Mouse (Mus musculus) ES-E14 (cell line): Measurements from ENCODE around the gene Pelo.

Source experiments
- CHD2 ChIP-seq: IDR thresholded peaks from 2 replicates; pipeline ENCODE4 v1.6.1; 2014; ENCODE audit warnings: mild to moderate bottlenecking, low read depth, low read length, inconsistent platforms
- MAFK ChIP-seq: IDR thresholded peaks from 2 replicates; pipeline ENCODE4 v1.6.1; 2014; ENCODE audit warnings: mild to moderate bottlenecking, low read depth, low read length, inconsistent platforms; ENCODE audit not compliant: insufficient read depth
- ZC3H11A ChIP-seq: IDR thresholded peaks from 2 replicates; pipeline ENCODE4 v1.6.1; 2012; ENCODE audit warnings: low read depth, mild to moderate bottlenecking, inconsistent platforms, low read length, borderline replicate concordance
- ZNF384 ChIP-seq: IDR thresholded peaks from 2 replicates; pipeline ENCODE4 v1.6.1; 2012; ENCODE audit warnings: low read depth, low read length, inconsistent platforms

DNA sequence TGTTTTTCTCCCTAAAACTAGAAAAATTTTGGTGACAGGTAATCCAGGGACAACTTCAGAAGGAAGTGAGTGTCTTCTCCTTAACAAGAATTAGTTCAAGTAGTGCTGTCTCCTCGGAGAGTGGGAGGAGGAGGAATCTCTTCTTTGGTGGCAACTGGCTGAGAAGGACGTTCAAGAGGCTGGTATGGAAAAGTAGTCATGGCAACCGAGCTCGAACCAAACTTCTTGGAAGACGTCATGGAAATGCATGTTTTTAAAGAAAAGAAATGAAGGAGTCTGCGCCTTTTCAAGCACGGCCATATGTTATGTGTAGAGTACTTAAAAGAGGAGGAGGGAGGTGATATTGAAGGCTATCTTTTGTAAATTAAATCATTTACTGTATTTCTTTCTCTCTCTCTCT lies 37.4 kb downstream of the Pelo start:
- TF ChIP-seq CHD2 (no peak), ZNF384 (no peak), ZC3H11A (no peak), MAFK (no peak)
